11 mouse cellular contexts compared by ENCODE assay signal in genomic region chr4:104211531-104212455, GRCm38 (mm10).
DNase-seq lines count a peak whose midpoint lies in the region; ATAC-seq and TF ChIP-seq lines count a peak whose summit lies in the region.
"Had no signal": no experiment of that assay in that cellular context is flagged by ENCODE, and none has a peak within 500 bp of the region (broad histone marks: within the 10 kb centered on the region; RNA-seq: fewer than 3 reads in every experiment).

No protein-coding gene starts in this region.

- no peak overlapping the region for H3K4me3 ChIP-seq in hindbrain, embryonic 14.5 days (replicated peaks; ENCODE audit: low read length)
- no peak overlapping the region for H3K4me3 ChIP-seq in hindbrain, embryonic 12.5 days
- no peak overlapping the region for H3K4me3 ChIP-seq in forebrain, embryonic 15.5 days
- no peak overlapping the region for H3K4me3 ChIP-seq in midbrain, embryonic 13.5 days (replicated peaks)
- H3K4me3 ChIP-seq in gastrocnemius, adult 2 months: no peak overlapping the region
- no peak overlapping the region for H3K4me3 ChIP-seq in thymus, adult 2 months (ENCODE audit: control insufficient read depth, insufficient read depth, low read length)
- H3K4me3 ChIP-seq: limb, embryonic 15.5 days had no signal

- TF ChIP-seq CTCF in gastrocnemius, adult 2 months (IDR thresholded peaks at IDR 0.05): no peak
- no peak for TF ChIP-seq CTCF in thymus, adult 2 months (IDR thresholded peaks at IDR 0.05; ENCODE audit: borderline replicate concordance, control insufficient read depth, extremely low read depth, insufficient read depth, low read length, poor library complexity)

- ATAC-seq in hindbrain, embryonic 14.5 days (ENCODE audit: low FRiP score): peak; percentile 46; the same call in 1 of the 2 replicates
- ATAC-seq in hindbrain, embryonic 12.5 days (ENCODE audit: low FRiP score): no peak
- peak; percentile 57; the same call in 1 of the 2 replicates for ATAC-seq in forebrain, embryonic 15.5 days (replicated peaks)
- peak; percentile 71; the same call in 1 of the 2 replicates for ATAC-seq in midbrain, embryonic 13.5 days

- TF ChIP-seq POLR2A in thymus, adult 2 months (IDR thresholded peaks at IDR 0.05; ENCODE audit: control insufficient read depth, extremely low read depth, insufficient read depth, low read length, poor library complexity): no peak

- H3K9me3 ChIP-seq in hindbrain, embryonic 14.5 days (ENCODE audit: control insufficient read depth, low read length): no peaks in the 10 kb centered on the region
- no peaks in the 10 kb centered on the region for H3K9me3 ChIP-seq in hindbrain, embryonic 12.5 days (replicated peaks)
- no peaks in the 10 kb centered on the region for H3K9me3 ChIP-seq in forebrain, embryonic 15.5 days
- H3K9me3 ChIP-seq in midbrain, embryonic 13.5 days: no peaks in the 10 kb centered on the region
- H3K9me3 ChIP-seq: limb, embryonic 15.5 days had no signal

- no peaks in the 10 kb centered on the region for H3K27me3 ChIP-seq in hindbrain, embryonic 14.5 days (ENCODE audit: control insufficient read depth, insufficient read depth, low read length)
- H3K27me3 ChIP-seq in hindbrain, embryonic 12.5 days: no peaks in the 10 kb centered on the region
- no peaks in the 10 kb centered on the region for H3K27me3 ChIP-seq in forebrain, embryonic 15.5 days
- H3K27me3 ChIP-seq in midbrain, embryonic 13.5 days: no peaks in the 10 kb centered on the region
- H3K27me3 ChIP-seq in thymus, adult 2 months (ENCODE audit: control insufficient read depth, insufficient read depth, low read length): no peaks in the 10 kb centered on the region
- H3K27me3 ChIP-seq: limb, embryonic 15.5 days had no signal

- H3K4me2 ChIP-seq in hindbrain, embryonic 14.5 days (replicated peaks): no peak overlapping the region
- H3K4me2 ChIP-seq in hindbrain, embryonic 12.5 days (replicated peaks): no peak overlapping the region
- H3K4me2 ChIP-seq in forebrain, embryonic 15.5 days (replicated peaks): no peak overlapping the region
- no peak overlapping the region for H3K4me2 ChIP-seq in midbrain, embryonic 13.5 days (replicated peaks)
- H3K4me2 ChIP-seq: limb, embryonic 15.5 days had no signal

- DNase-seq in hindbrain, embryonic 14.5 days (ENCODE audit: low spot score): no peak
- peak; percentile 10 for DNase-seq in ZHBTc4 (ENCODE audit: low read depth, low spot score)
- no peak for DNase-seq in gastrocnemius, adult 2 months
- no peak for DNase-seq in thymus, adult 2 months
- DNase-seq: cerebellum, adult 9-10 months; kidney, adult 11 months had no signal

- H3K36me3 ChIP-seq in hindbrain, embryonic 14.5 days (replicated peaks; ENCODE audit: control insufficient read depth, insufficient read depth): no peaks in the 10 kb centered on the region
- H3K36me3 ChIP-seq in hindbrain, embryonic 12.5 days: no peaks in the 10 kb centered on the region
- no peaks in the 10 kb centered on the region for H3K36me3 ChIP-seq in forebrain, embryonic 15.5 days
- no peaks in the 10 kb centered on the region for H3K36me3 ChIP-seq in midbrain, embryonic 13.5 days
- H3K36me3 ChIP-seq in thymus, adult 2 months (ENCODE audit: control insufficient read depth, insufficient read depth, low read length): no peaks in the 10 kb centered on the region
- H3K36me3 ChIP-seq: limb, embryonic 15.5 days had no signal

- intact Hi-C loops in gastrocnemius, adult 2 months (cut with DNase I): no loop called here

- H3K27ac ChIP-seq in hindbrain, embryonic 14.5 days: no peak overlapping the region; the same call in 1 of the 2 replicates
- H3K27ac ChIP-seq in hindbrain, embryonic 12.5 days: no peak overlapping the region
- H3K27ac ChIP-seq in forebrain, embryonic 15.5 days (replicated peaks): no peak overlapping the region
- H3K27ac ChIP-seq in midbrain, embryonic 13.5 days: no peak overlapping the region
- H3K27ac ChIP-seq in gastrocnemius, adult 2 months: no peak overlapping the region
- no peak overlapping the region for H3K27ac ChIP-seq in thymus, adult 2 months (ENCODE audit: control insufficient read depth, insufficient read depth, low read length)
- H3K27ac ChIP-seq: limb, embryonic 15.5 days; macrophage had no signal

- H3K9ac ChIP-seq in hindbrain, embryonic 14.5 days: no peak overlapping the region
- H3K9ac ChIP-seq in hindbrain, embryonic 12.5 days: no peak overlapping the region
- H3K9ac ChIP-seq in forebrain, embryonic 15.5 days (replicated peaks): no peak overlapping the region
- no peak overlapping the region for H3K9ac ChIP-seq in midbrain, embryonic 13.5 days (replicated peaks)
- H3K9ac ChIP-seq: limb, embryonic 15.5 days had no signal

- 53% methylated on average over 9 of the region's 9 CpGs for WGBS in hindbrain, embryonic 14.5 days
- WGBS in hindbrain, embryonic 12.5 days: 61% methylated on average over 9 of the region's 9 CpGs
- 39% methylated on average over 9 of the region's 9 CpGs for WGBS in forebrain, embryonic 15.5 days
- WGBS in midbrain, embryonic 13.5 days: 49% methylated on average over 9 of the region's 9 CpGs
- WGBS in thymus, adult 2 months: 82% methylated on average over 9 of the region's 9 CpGs

- 0 out of 2 replicates have a peak, but pooled peaks cover 5% of the 10 kb centered on the region for H3K4me1 ChIP-seq in hindbrain, embryonic 14.5 days (replicated peaks; ENCODE audit: control insufficient read depth, insufficient read depth, low read length)
- H3K4me1 ChIP-seq in hindbrain, embryonic 12.5 days: peaks cover 9% of the 10 kb centered on the region
- H3K4me1 ChIP-seq in forebrain, embryonic 15.5 days: peaks cover 14% of the 10 kb centered on the region
- peaks cover 33% of the 10 kb centered on the region for H3K4me1 ChIP-seq in midbrain, embryonic 13.5 days (replicated peaks)
- no peaks in the 10 kb centered on the region for H3K4me1 ChIP-seq in thymus, adult 2 months (replicated peaks; ENCODE audit: control insufficient read depth, insufficient read depth, low read length)
- H3K4me1 ChIP-seq: limb, embryonic 15.5 days had no signal
